Mouse (Mus musculus) forebrain, embryonic 15.5 days (tissue): ENCODE data around the gene Fam71b. TPM values are rescaled to one million over a fixed set of nuclear protein-coding genes. Genes with fewer than 3 reads are reported as not detected.

Source experiments
- ATAC-seq: fragments of 200-750 bp; cut with Nextera tagmentation; replicated peaks from 2 replicates; pipeline ENCODE4 v1.8.0; 2017; ENCODE audit warnings: mild to moderate bottlenecking, moderate TSS enrichment, moderate library complexity
- H3K27ac ChIP-seq: fragments of 300-500 bp; sonication (generic); replicated peaks from 2 replicates; pipeline ENCODE4 v1.5.1; 2015; ENCODE audit warnings: mild to moderate bottlenecking, inconsistent platforms
- H3K27me3 ChIP-seq: fragments of 300-500 bp; sonication (generic); 2 replicates; pipeline ENCODE4 v1.6.1; 2015; ENCODE audit warnings: inconsistent platforms
- H3K36me3 ChIP-seq: fragments of 300-500 bp; sonication (generic); 2 replicates; pipeline ENCODE4 v1.6.1; 2015; ENCODE audit warnings: mild to moderate bottlenecking, inconsistent platforms
- H3K4me1 ChIP-seq: fragments of 300-500 bp; sonication (generic); 2 replicates; pipeline ENCODE4 v1.6.1; 2015; ENCODE audit warnings: inconsistent platforms
- H3K4me2 ChIP-seq: fragments of 300-500 bp; sonication (generic); replicated peaks from 2 replicates; pipeline ENCODE4 v1.6.1; 2015; ENCODE audit warnings: mild to moderate bottlenecking, inconsistent platforms
- H3K4me3 ChIP-seq: fragments of 300-500 bp; sonication (generic); 2 replicates; pipeline ENCODE4 v1.5.1; 2015; ENCODE audit warnings: mild to moderate bottlenecking, inconsistent platforms
- H3K9ac ChIP-seq: fragments of 300-500 bp; sonication (generic); replicated peaks from 2 replicates; pipeline ENCODE4 v1.6.1; 2015; ENCODE audit warnings: mild to moderate bottlenecking, inconsistent platforms
- H3K9me3 ChIP-seq: fragments of 300-500 bp; sonication (generic); 2 replicates; pipeline ENCODE4 v1.6.1; 2016; ENCODE audit warnings: inconsistent platforms
- WGBS: fragments of 180-500 bp; shearing (Covaris S2); methylation state at CpG from one replicate; pipeline ENCODE4 v1.1.7; 2015; ENCODE audit warnings: mixed read lengths; 5-methylcytosine and 5-hydroxymethylcytosine counted together
- polyA plus RNA-seq: library from polyadenylated mRNA; unstranded; fragments of >200 nt; fragmentation: Nextera tagmentation; extraction: Ambion mirVana; gene quantifications from 2 replicates; pipeline ENCODE4 v1.2.1, GENCODE M21; 2015

The Fam71b gene
- not detected in 2 replicates for polyA plus RNA-seq

GRCm38 (mm10) chr11:46396167-46396859 is at the start of gene Fam71b:
Fam71b (plus strand) TSS chr11:46396559.
- WGBS: 84% methylated on average over 13 of the region's 13 CpGs

DNA sequence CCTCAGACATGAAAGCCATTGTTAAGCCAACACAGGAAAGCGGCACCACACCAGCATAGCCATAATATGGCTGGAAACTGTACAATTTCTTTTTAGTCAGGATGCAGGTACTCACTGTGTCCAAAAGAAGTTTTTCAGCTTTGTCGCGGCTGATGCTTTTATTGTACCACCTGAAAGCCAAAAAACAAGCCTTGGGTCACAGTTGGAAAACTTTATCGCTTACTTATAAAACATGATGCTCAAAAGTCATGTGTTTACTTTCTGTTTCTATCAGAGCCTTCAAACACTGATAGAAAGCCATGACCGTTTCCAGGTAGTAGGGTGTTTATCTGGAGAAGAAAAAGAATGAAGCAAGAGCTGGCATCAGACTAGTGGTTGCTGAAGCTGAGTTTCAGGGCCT is 48.6 kb upstream of the Fam71b start:
- Histone ChIP-seq H3K36me3 (no peaks in the 10 kb centered on the region), H3K27me3 (no peaks in the 10 kb centered on the region), H3K27ac (no peak overlapping the region), H3K4me3 (no peak overlapping the region), H3K9me3 (no peaks in the 10 kb centered on the region), H3K9ac (no peak overlapping the region), H3K4me2 (no peak overlapping the region), H3K4me1 (no peaks in the 10 kb centered on the region)
- WGBS: 93% methylated on average over 5 of the region's 5 CpGs
- no peak for ATAC-seq

More at GRCm38 (mm10) chr11:46396167-46396859, at the start of gene Fam71b:
- Histone ChIP-seq H3K9me3 (no peaks in the 10 kb centered on the region), H3K9ac (no peak within 1 kb of the TSS), H3K4me1 (no peaks in the 10 kb centered on the region), H3K36me3 (no peaks in the 10 kb centered on the region), H3K27ac (no peak within 1 kb of the TSS), H3K4me3 (no peak within 1 kb of the TSS), H3K27me3 (no peaks in the 10 kb centered on the region), H3K4me2 (no peak within 1 kb of the TSS)
- ATAC-seq: no peak

DNA sequence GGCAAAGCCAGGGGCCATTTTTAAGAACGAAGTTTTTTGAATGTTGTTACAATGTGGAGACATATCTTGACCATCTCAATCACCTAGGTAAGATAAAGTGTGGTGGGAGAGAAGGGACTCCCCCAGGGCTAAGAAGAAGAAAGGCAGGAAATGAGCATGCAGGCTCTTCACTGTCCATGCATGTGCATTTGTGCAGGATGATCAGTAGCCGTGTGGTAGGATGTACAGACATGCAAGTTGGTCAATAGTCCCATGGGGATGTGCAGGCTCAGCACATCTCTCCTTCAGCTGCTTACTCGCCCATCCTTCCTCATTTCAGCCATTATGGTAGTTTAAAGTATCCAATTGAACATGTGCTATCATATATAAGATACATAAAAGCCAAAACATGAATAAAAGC is 47.9 kb upstream of the Fam71b start:
- WGBS: 79% methylated on average over 3 of the region's 3 CpGs
- ATAC-seq: no peak
- no peaks in the 10 kb centered on the region for H3K27me3 ChIP-seq
- H3K9ac ChIP-seq: no peak overlapping the region
- H3K4me3 ChIP-seq: no peak overlapping the region
- no peaks in the 10 kb centered on the region for H3K9me3 ChIP-seq
- no peaks in the 10 kb centered on the region for H3K4me1 ChIP-seq
- H3K36me3 ChIP-seq: no peaks in the 10 kb centered on the region
- no peak overlapping the region for H3K4me2 ChIP-seq
- H3K27ac ChIP-seq: no peak overlapping the region

- WGBS: 64% methylated on average over 2 of the region's 2 CpGs
- H3K4me2 ChIP-seq: no peak overlapping the region
- H3K27me3 ChIP-seq: no peaks in the 10 kb centered on the region
- no peak overlapping the region for H3K27ac ChIP-seq
- no peaks in the 10 kb centered on the region for H3K9me3 ChIP-seq
- ATAC-seq: no peak
- no peaks in the 10 kb centered on the region for H3K36me3 ChIP-seq
- H3K4me1 ChIP-seq: no peaks in the 10 kb centered on the region
- H3K9ac ChIP-seq: no peak overlapping the region
- H3K4me3 ChIP-seq: no peak overlapping the region
Observed at GRCm38 (mm10) chr11:46349681-46350410, 46.5 kb upstream of the Fam71b start.

DNA sequence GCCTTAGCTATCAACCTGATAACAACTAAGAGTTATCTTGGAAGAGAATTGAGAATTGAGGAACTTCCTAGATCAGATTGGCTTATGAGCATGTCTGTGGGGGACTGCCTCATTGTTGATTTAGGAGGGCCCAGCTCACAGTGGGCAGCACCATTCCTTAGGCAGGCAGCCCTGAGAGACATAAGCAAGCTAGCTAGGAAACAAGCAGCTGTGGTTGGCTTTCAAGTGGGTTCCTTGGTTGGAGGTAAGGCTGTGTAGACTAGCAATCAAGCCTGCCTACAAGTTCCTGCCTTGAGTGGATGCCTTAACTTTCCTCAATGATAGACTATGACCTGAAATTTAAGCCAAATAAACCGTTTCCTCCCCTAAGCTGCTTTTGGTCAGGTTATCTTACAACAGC is 38.0 kb upstream of the Fam71b start:
- Histone ChIP-seq H3K4me1 (no peaks in the 10 kb centered on the region), H3K4me2 (no peak overlapping the region), H3K27me3 (no peaks in the 10 kb centered on the region), H3K9ac (no peak overlapping the region), H3K27ac (no peak overlapping the region), H3K9me3 (no peaks in the 10 kb centered on the region), H3K4me3 (no peak overlapping the region), H3K36me3 (no peaks in the 10 kb centered on the region)
- ATAC-seq: no peak
- WGBS: 76% methylated on average over 1 of the region's 1 CpGs

DNA sequence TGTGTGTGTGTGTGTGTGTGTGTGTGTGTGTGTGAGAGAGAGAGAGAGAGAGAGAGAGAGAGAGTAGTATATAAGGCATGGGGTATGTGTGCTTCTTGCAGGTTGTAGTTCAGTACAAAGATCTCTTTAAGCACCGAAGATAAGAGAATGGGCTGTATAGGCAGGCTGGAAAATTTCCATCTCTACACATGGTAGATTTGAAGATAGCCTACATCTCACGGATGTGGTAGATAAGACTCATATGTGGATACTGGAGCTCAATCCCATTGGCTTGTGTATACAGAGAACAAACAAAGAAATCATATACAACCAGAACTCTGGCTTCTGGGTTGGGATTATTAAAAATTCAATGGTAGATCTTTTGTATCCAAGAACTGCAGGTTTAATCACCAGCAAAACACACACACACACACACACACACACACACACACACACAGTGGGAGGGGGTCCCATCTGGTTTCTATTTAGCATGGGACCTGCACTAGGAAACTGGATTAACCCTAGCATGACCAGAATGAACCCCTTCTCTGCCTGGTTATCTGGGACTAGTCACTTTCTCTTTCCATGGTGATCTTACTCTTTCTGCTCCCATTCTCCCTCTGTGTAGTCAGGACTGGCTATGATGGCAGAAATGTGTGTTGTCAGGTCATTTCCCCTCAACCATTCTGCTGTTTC is 35.2 kb upstream of the Fam71b start:
- 76% methylated on average over 2 of the region's 2 CpGs for WGBS
- Histone ChIP-seq H3K4me1 (no peaks in the 10 kb centered on the region), H3K9ac (no peak overlapping the region), H3K9me3 (no peaks in the 10 kb centered on the region), H3K27ac (no peak overlapping the region), H3K36me3 (no peaks in the 10 kb centered on the region), H3K27me3 (no peaks in the 10 kb centered on the region), H3K4me3 (no peak overlapping the region), H3K4me2 (no peak overlapping the region)
- ATAC-seq: no peak

DNA sequence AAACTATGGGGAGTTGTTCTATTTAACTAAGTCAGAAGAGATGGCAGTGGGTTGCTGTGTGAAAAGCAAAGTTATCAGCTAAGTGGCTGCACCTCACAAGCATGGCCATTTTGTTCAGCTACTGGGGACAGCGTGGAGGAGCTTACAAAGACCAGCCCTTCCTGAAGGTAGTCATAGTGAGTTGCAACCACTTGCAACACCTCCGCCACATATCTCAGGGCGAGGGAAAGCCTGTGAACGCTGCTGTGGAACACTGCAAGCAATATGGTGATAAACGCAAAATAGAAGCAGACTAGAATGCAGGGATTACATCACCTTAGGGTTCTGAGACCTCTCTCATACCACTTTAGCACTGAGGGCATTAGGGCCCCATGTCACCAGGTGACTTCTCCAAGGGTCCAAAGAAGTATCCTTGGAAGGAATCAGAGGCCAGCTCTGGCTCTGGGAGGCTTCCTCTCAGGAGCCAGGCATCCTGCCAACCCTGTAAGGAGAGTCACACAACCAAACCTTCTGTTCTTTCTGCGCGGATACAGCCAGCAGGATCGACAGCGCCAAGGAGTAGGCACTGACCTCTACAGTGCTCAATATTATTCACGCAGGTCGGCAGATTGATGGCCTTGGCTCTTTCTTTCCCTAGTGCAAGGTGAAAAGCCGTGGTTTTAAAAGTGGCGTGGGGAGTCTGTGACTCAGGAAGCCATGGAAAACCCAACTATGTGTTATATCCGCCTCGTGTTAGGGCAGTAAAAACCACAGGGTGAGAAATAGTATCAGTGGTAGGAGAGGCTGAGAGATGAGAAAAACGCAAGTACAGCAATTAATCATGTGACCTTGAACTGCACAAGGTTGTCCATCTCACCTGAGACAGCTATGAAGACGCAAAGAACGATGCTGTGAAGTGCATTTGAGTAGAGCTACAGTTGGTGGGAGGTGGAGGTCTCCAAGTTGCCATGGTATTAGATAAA is 34.0 kb upstream of the Fam71b start:
- Histone ChIP-seq H3K27me3 (no peaks in the 10 kb centered on the region), H3K4me3 (no peak overlapping the region), H3K4me1 (no peaks in the 10 kb centered on the region), H3K4me2 (no peak overlapping the region), H3K9ac (no peak overlapping the region), H3K9me3 (no peaks in the 10 kb centered on the region), H3K27ac (no peak overlapping the region), H3K36me3 (no peaks in the 10 kb centered on the region)
- ATAC-seq: no peak
- 87% methylated on average over 18 of the region's 18 CpGs for WGBS

GRCm38 (mm10) chr11:46363864-46364263 is 32.5 kb upstream of the Fam71b start:
- Histone ChIP-seq H3K4me1 (no peaks in the 10 kb centered on the region), H3K27me3 (no peaks in the 10 kb centered on the region), H3K4me3 (no peak overlapping the region), H3K27ac (no peak overlapping the region), H3K9me3 (no peaks in the 10 kb centered on the region), H3K4me2 (no peak overlapping the region), H3K9ac (no peak overlapping the region), H3K36me3 (no peaks in the 10 kb centered on the region)
- ATAC-seq: no peak
- 95% methylated on average over 9 of the region's 9 CpGs for WGBS

DNA sequence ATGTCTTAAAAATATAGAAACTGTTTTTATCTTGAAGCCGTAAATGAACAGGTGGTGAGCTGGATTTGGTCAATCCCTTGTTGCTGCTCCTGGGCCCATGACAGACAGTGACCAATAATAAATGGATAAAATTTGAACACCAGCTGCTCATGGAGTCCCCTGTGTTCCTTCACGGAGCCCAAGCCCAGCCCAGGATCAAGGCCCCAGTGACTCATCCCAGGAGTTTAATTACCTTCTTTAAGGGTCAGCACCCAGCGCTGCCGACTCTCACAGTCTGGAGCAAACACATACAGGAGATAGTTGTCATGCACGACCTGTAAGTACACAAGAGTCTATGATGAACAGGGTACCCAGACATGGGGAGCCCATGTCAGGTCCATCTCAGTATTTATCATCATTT is 30.6 kb upstream of the Fam71b start:
- no peaks in the 10 kb centered on the region for H3K4me1 ChIP-seq
- no peak overlapping the region for H3K4me3 ChIP-seq
- 90% methylated on average over 5 of the region's 5 CpGs for WGBS
- no peak overlapping the region for H3K9ac ChIP-seq
- no peak overlapping the region for H3K4me2 ChIP-seq
- no peaks in the 10 kb centered on the region for H3K9me3 ChIP-seq
- ATAC-seq: no peak
- no peaks in the 10 kb centered on the region for H3K27me3 ChIP-seq
- H3K27ac ChIP-seq: no peak overlapping the region
- H3K36me3 ChIP-seq: no peaks in the 10 kb centered on the region

- Histone ChIP-seq H3K9me3 (no peaks in the 10 kb centered on the region), H3K4me1 (no peaks in the 10 kb centered on the region), H3K4me2 (no peak overlapping the region), H3K27me3 (no peaks in the 10 kb centered on the region), H3K9ac (no peak overlapping the region), H3K27ac (no peak overlapping the region), H3K4me3 (no peak overlapping the region), H3K36me3 (no peaks in the 10 kb centered on the region)
- WGBS: 69% methylated on average over 3 of the region's 3 CpGs
- no peak for ATAC-seq
Observed at GRCm38 (mm10) chr11:46366357-46366756, 30.0 kb upstream of the Fam71b start.

DNA sequence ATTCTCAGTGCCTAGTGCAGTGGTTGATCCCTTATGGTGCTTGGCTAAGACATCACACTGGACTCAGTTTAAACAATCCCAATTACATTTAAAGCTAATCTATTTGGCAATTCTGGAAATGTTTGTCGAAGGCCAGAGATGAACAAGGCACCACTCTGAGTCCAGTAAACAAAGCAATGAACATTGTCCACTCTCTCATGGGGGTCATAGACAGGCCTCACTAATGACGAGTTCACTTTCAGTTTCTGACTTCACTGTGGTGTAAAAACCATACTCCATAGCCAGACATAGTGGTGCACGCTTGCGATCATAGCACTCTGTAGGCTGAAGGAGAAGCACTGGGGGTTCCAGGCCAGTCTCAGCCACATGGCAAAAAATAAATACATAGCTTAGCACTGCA is 25.9 kb upstream of the Fam71b start:
- Histone ChIP-seq H3K4me1 (no peaks in the 10 kb centered on the region), H3K4me2 (no peak overlapping the region), H3K36me3 (no peaks in the 10 kb centered on the region), H3K9me3 (no peaks in the 10 kb centered on the region), H3K9ac (no peak overlapping the region), H3K27me3 (no peaks in the 10 kb centered on the region), H3K27ac (no peak overlapping the region), H3K4me3 (no peak overlapping the region)
- 94% methylated on average over 4 of the region's 4 CpGs for WGBS
- ATAC-seq: no peak
